Mouse (Mus musculus) MEL (cell line): ENCODE measurements around the gene Dera.

Experiments
- CTCF ChIP-seq, 3 experiments: IDR thresholded peaks in 2 of 3; conservative IDR thresholded peaks in 1 of 3; 2 replicates each; pipeline ENCODE4 v1.5.1; 2011 to 2012; ENCODE audit warnings: low read length in 3 of 3, low read depth in 2 of 3, mild to moderate bottlenecking in 2 of 3, improper control_type of control experiment in 1 of 3, inconsistent platforms in 1 of 3, mixed read lengths in 1 of 3, moderate library complexity in 1 of 3; ENCODE audit not compliant: control insufficient read depth in 1 of 3, insufficient read depth in 1 of 3, poor library complexity in 1 of 3, severe bottlenecking in 1 of 3
- EP300 ChIP-seq, 2 experiments: IDR thresholded peaks; 2 replicates each; pipeline ENCODE4 v1.6.1; 2011; ENCODE audit warnings: improper control_type of control experiment in 2 of 2, low read length in 2 of 2, low read depth in 1 of 2, mild to moderate bottlenecking in 1 of 2
- ETS1 ChIP-seq: IDR thresholded peaks from 2 replicates; pipeline ENCODE4 v1.6.1; 2012; ENCODE audit warnings: low read depth, mild to moderate bottlenecking, inconsistent platforms, low read length, improper control_type of control experiment, moderate library complexity
- GATA1 ChIP-seq: IDR thresholded peaks from 2 replicates; pipeline ENCODE4 v1.6.1; 2011; ENCODE audit warnings: low read depth, low read length, improper control_type of control experiment
- HCFC1 ChIP-seq: IDR thresholded peaks from 2 replicates; pipeline ENCODE4 v1.6.1; 2012; ENCODE audit warnings: low read depth, mild to moderate bottlenecking, inconsistent platforms, low read length, improper control_type of control experiment, moderate library complexity
- KAT2A ChIP-seq: conservative IDR thresholded peaks from 2 replicates; pipeline ENCODE4 v1.6.1; 2012; ENCODE audit warnings: low read depth, low read length, improper control_type of control experiment, inconsistent platforms
- TCF12 ChIP-seq: IDR thresholded peaks from 2 replicates; pipeline ENCODE4 v1.6.1; 2014; ENCODE audit warnings: low read depth, mild to moderate bottlenecking, inconsistent platforms, low read length, improper control_type of control experiment, moderate library complexity
- USF1 ChIP-seq: IDR thresholded peaks from 2 replicates; pipeline ENCODE4 v1.6.1; 2014; ENCODE audit warnings: low read depth, mild to moderate bottlenecking, inconsistent platforms, low read length, improper control_type of control experiment, moderate library complexity

DNA sequence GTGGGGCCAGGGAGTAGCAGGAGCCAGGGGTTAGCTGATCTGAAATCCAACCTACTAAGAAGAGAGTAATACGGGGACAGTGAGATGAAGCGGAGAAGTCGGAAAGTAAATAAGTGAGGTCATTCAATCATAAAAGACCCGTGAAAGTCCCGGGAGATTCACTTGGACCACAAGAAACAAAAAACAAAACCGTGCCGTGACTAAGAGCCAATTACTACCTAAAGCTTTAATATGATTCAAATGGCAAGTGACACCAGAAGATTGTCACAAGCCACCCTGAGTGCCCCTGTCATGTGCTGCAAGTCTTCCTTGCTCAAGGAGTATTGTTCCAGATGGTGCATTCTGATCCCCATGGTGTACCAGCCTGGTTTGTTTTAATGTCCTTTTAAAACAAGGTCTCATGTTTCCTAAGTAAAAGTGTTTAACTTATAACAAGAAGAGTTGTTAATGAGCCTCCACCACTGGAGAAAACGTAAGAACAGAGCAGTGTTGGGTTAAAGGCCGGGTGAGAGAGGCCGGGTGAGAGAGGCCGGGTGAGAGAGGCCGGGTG is 49.2 kb downstream of the Dera start:
- TF ChIP-seq EP300 (IDR thresholded peaks at IDR 0.05; ENCODE audit: low read depth in 1 of 2, low read length in 2 of 2), result no peak
- TF ChIP-seq HCFC1, result no peak
- no peak for TF ChIP-seq USF1
- TF ChIP-seq KAT2A, result no peak
- no peak for TF ChIP-seq GATA1
- TF ChIP-seq CTCF (IDR thresholded peaks at IDR 0.05 in 2 of 3, conservative IDR thresholded peaks at IDR 0.05 in 1 of 3; ENCODE audit: control insufficient read depth in 1 of 3, insufficient read depth in 1 of 3, low read depth in 2 of 3, low read length in 3 of 3, poor library complexity in 1 of 3, severe bottlenecking in 1 of 3), result no peak
- no peak for TF ChIP-seq TCF12
- TF ChIP-seq ETS1, result no peak
